Mouse (Mus musculus) T-helper 17 cell (primary cell): ENCODE measurements around the gene Gm13276.
"Not testable (repeated sequence)": the region's sequence is repeated elsewhere in the genome, so short reads cannot be mapped to it uniquely, and the experiment has no call there.

Experiments used
- in situ Hi-C, 2 experiments: fragments of 300-600 bp; cut with MboI, MseI; formaldehyde crosslinking; loops; 1 replicate in 1 of 2; 2 replicates in 1 of 2; pipeline ENCODE4 v1.15.1; 2025; ENCODE audit warnings: high pct_unique_total_duplicates in 2 of 2

The Gm13276 gene

GRCm38 (mm10) chr4:88785409-88785808 is at the start of gene Gm13276:
Gm13276 (plus strand) TSS chr4:88785709.
- in situ Hi-C loops = loop anchor here (5.0 to 10.0 kb wide), 3 partner anchors 33 to 739 kb away; partner anchors contain the start of gene Gm13271 (in 2 of the 2)

GRCm38 (mm10) chr4:88738480-88738879 is 47.0 kb upstream of the Gm13276 start:
- in situ Hi-C loops = loop anchor here in 1 of 2 experiments (5.0 kb wide), 2 partner anchors 41 to 64 kb away; partner anchors contain the start of gene Gm13287

GRCm38 (mm10) chr4:88739036-88739435 is 46.5 kb upstream of the Gm13276 start:
- in situ Hi-C loops = loop anchor here in 1 of 2 experiments (5.0 kb wide), 2 partner anchors 42 to 63 kb away; partner anchors contain the start of gene Gm13287

- in situ Hi-C loops = no loop called here
Observed at GRCm38 (mm10) chr4:88741426-88741825, 44.1 kb upstream of the Gm13276 start.

- in situ Hi-C loops = no loop called here
Observed at GRCm38 (mm10) chr4:88742771-88743371, 42.6 kb upstream of the Gm13276 start.

- in situ Hi-C loops = no loop called here
Observed at GRCm38 (mm10) chr4:88744207-88744606, 41.3 kb upstream of the Gm13276 start.

- in situ Hi-C loops = loop anchor here (5.0 kb wide), 1 partner anchor 37 kb away; the partner anchor contains the start of genes Gm13276 (in 2 of the 2) and Gm13277 (in 2 of the 2)
Observed at GRCm38 (mm10) chr4:88749926-88750325, 35.6 kb upstream of the Gm13276 start.

GRCm38 (mm10) chr4:88754818-88755340 is 30.6 kb upstream of the Gm13276 start, which contains the start of gene Gm13271:
Gm13271 (plus strand) TSS chr4:88754868.
- in situ Hi-C loops = loop anchor here (5.0 kb wide), 1 partner anchor 32 kb away; the partner anchor contains the start of genes Gm13276 (in 2 of the 2) and Gm13277 (in 2 of the 2)

GRCm38 (mm10) chr4:88756581-88757513 is 28.7 kb upstream of the Gm13276 start:
- in situ Hi-C loops = not testable (repeated sequence)

GRCm38 (mm10) chr4:88757628-88758031 is 27.9 kb upstream of the Gm13276 start:
- in situ Hi-C loops = not testable (repeated sequence)

- in situ Hi-C loops = not testable (repeated sequence)
Observed at GRCm38 (mm10) chr4:88758751-88759150, 26.8 kb upstream of the Gm13276 start.

- in situ Hi-C loops = not testable (repeated sequence)
Observed at GRCm38 (mm10) chr4:88759610-88760268, 25.8 kb upstream of the Gm13276 start, which contains the start of gene Gm13283. Gm13283 (plus strand) TSS chr4:88760119.

- in situ Hi-C loops = not testable (repeated sequence)
Observed at GRCm38 (mm10) chr4:88760431-88760830, 25.1 kb upstream of the Gm13276 start.

GRCm38 (mm10) chr4:88761776-88762175 is 23.7 kb upstream of the Gm13276 start:
- in situ Hi-C loops = not testable (repeated sequence)

- in situ Hi-C loops = not testable (repeated sequence)
Observed at GRCm38 (mm10) chr4:88762341-88762740, 23.2 kb upstream of the Gm13276 start.

GRCm38 (mm10) chr4:88763384-88764018 is 22.0 kb upstream of the Gm13276 start:
- in situ Hi-C loops = not testable (repeated sequence)

- in situ Hi-C loops = loop anchor here in 1 of 2 experiments (5.0 kb wide), 1 partner anchor 34 kb away; the partner anchor contains the start of gene Gm13288
Observed at GRCm38 (mm10) chr4:88773534-88773933, 12.0 kb upstream of the Gm13276 start, which contains the start of gene Gm13290. Gm13290 (plus strand) TSS chr4:88773834.

- in situ Hi-C loops = not testable (repeated sequence)
Observed at GRCm38 (mm10) chr4:88776622-88777021, 8.9 kb upstream of the Gm13276 start, which contains the start of gene Gm13289. Gm13289 (plus strand) TSS chr4:88776922.

- in situ Hi-C loops = not testable (repeated sequence)
Observed at GRCm38 (mm10) chr4:88779550-88779949, 6.0 kb upstream of the Gm13276 start, which contains the start of gene Gm13272. Gm13272 (plus strand) TSS chr4:88779850.

- in situ Hi-C loops = loop anchor here (10.0 kb wide), 2 partner anchors 84 to 744 kb away; no protein-coding TSS in a partner anchor
Observed at GRCm38 (mm10) chr4:88780320-88780719, 5.2 kb upstream of the Gm13276 start.
